Mouse (Mus musculus): ENCODE measurements around the gene Ttc33.

The Ttc33 gene

GRCm38 (mm10) chr15:5185366-5186292 is at the start of gene Ttc33:
TSS of gene Ttc33 (plus strand) at chr15:5185525.
- peak; percentile 59 for DNase-seq (ENCODE audit: low spot score)

DNA sequence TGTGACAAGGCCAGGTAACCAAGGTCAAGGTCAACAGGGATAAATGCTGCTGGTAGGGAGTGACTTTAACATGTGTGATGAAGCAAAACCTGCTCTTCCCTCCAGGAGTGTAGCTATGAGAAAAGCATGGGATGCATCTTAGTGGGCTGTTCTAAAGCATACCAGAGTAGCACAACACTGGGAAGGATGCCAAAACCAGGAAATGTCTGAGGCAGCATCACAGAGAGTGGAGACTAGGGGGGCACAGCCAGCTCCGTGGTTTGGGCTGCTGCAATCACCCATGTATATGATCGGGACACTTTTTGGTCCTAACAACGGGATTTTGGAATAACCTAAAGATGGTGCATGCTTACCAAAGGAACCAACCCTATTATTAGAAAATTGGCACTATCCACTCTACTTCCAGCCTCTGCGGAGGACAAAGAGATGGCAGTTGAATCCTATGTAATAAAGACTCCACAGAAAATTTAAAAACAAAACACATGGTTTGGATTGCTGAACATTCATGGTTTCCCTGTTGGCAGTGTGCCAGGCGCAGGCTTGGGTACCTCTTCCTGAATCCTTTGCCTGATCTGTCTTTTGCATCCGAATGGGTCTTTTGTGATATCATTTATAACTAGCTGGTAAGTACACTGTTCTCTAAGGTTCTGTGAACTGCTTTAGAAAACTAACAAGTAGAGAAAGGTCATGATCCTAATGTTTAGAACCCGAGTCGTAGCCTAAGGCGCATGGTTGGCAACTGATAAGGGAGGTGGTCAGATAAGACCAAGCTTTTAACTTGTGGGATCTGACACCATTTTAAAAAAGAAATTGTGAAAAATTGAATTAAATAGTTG is 47.1 kb upstream of the Ttc33 start:
- no peak for DNase-seq (ENCODE audit: low spot score)

- no peak for DNase-seq (ENCODE audit: low spot score)
These were observed 46.0 kb upstream of the Ttc33 start for GRCm38 (mm10) chr15:5139366-5139765.

GRCm38 (mm10) chr15:5139863-5140262 is 45.5 kb upstream of the Ttc33 start:
- no peak for DNase-seq (ENCODE audit: low spot score)

- DNase-seq (ENCODE audit: low spot score) = no peak
These were observed 45.0 kb upstream of the Ttc33 start for GRCm38 (mm10) chr15:5140357-5140756.

DNA sequence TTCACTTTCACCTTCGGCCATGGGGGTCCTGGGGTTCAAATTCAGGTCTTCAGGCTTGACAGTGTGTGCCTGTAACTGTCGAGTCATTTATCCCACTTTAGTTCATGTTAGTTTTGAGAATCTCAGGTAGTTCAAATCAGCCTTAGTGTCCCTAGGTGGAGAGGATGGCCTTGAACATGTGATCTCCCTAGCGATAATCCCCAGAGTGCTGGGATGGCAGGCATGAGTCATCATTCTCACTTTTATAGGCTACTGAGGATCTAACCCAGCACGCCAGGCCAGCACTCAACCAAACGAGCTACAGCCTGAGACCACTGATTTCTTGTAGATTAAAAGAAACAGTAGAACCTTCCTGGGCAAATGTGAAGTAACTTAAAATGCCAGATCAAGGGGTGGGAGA is 43.3 kb upstream of the Ttc33 start:
- DNase-seq (ENCODE audit: low spot score) = no peak

DNA sequence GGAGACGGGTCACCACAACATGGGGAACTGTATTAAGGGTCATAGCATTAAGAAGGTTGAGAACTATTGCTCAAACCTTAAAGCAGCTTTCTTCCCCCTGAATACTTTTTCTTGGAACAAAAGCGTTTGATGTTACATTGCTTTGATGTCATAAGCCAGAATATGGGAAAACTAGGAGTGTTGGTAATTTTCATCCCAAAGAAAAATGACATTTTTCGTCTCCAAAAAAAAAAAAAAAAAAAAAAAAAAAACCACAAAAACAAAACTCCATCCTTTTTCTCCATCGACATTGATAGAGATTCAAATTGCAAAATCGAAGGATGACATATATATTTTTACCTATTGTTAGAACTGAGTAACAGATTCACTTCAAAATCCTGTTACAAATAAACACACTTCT is 42.6 kb upstream of the Ttc33 start:
- DNase-seq (ENCODE audit: low spot score) = no peak

DNA sequence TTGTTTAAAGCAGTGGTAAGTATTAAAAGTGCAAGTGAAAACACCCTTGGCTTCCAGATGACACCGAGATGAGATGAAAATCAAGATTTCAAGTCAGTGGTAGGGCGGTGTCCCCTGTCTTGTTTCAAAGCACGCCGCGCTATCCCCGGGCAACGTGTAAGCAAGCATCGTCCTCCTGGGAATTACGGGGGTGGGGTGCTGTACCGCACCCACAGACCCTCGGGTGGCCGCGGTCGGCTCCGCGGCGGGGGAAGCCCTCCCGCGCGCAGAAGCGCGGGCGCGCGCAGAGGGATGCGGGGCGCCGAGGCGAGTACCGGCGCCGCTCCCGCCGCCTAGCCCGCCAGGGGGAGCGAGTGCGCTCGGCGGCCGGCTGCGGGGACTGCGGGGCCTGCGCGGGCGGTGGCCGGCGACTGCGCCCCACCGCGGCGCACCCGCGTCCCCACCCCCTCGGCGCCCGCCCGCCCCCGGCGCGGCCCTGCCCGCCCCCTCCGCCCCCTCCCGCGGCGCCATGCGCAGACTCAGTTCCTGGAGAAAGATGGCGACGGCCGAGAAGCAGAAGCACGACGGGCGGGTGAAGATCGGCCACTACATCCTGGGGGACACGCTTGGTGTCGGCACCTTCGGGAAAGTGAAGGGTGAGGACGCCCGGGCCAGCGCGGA is 41.8 kb upstream of the Ttc33 start, which contains the start of gene Prkaa1:
Gene Prkaa1, plus strand, starts transcription at position 501 of the 660 bp plus-strand sequence.
- peak; percentile 59 for DNase-seq (ENCODE audit: low spot score)

- no peak for DNase-seq (ENCODE audit: low spot score)
These were observed 41.1 kb upstream of the Ttc33 start for GRCm38 (mm10) chr15:5144021-5144778.

DNA sequence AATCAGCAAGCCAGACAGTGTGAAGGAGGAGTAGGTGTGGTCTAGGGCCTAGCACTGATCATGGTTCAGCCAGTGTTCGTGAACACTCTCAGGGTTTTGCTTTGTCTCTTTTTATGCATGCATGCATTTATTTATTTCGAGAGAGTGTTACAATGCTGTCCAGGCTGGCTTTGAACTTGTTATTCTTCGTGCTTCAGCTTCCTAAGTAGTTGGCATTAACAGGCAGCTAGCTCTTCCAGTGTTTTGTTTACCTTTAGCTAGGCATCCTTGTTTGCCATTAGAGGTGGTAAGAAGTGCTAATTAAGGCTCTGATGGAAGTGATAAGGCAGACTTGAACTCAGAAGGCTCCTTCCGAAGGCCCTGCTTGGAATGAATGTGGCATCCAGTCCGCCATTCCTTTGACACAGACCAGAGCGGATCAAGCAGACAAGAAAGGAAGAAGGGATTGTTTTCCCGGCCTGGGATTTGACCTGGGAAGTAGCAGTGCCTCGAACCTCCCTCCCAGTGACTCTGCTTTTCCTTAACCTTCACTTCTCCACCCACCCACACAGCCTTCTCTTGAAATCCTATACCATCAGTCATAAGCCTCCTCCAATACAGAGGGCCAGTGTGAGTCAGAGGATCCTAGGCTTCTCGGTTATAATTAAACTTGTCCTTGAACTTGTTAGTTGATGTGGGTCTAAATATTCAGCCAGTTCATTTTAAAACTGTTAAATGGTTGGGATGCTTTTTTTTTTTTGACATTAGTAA is 40.0 kb upstream of the Ttc33 start:
- DNase-seq (ENCODE audit: low spot score) = no peak

DNA sequence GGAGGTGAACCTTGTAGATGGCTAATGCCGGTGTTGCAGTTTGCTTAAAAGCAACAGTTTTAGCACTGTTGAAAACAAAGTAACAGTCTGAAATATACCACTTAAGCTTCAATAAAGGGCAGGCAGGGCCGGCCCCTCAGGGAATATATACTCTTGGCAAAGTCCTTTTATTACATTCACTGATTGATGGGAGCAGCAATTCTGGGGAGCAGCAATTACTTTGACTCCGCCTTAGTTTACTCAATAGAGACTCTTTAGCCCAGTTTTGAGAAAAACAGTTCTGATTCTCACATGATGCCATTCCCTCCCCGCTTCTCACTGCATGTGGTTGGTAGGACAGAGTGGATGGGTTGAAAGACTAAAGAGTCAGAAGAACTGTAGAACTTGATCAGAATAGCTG is 36.1 kb upstream of the Ttc33 start:
- no peak for DNase-seq (ENCODE audit: low spot score)

- DNase-seq (ENCODE audit: low spot score) = no peak
These were observed 33.2 kb upstream of the Ttc33 start for GRCm38 (mm10) chr15:5152171-5152570.

DNA sequence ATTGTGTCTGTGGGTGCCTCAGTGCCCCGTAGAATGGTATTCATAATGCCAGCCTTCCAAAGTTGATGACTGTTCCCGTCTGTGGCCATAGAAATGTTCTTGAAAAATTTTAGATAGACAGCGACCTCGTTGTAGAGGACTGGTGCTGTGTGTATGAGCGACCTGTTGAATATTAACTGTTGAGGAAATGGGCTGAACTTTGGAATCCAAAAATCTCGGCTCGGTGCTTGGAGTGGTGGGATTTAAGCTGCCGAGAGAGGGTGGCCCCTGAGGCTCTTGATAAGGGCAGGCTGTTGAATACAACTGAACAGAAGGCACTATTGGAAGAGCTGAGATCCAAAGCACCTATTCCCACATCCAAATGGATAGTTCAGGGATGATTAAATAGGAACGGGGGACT is 30.7 kb upstream of the Ttc33 start:
- no peak for DNase-seq (ENCODE audit: low spot score)

- DNase-seq (ENCODE audit: low spot score) = no peak
These were observed 30.2 kb upstream of the Ttc33 start for GRCm38 (mm10) chr15:5155093-5155492.

GRCm38 (mm10) chr15:5156355-5156754 is 29.0 kb upstream of the Ttc33 start:
- no peak for DNase-seq (ENCODE audit: low spot score)

DNA sequence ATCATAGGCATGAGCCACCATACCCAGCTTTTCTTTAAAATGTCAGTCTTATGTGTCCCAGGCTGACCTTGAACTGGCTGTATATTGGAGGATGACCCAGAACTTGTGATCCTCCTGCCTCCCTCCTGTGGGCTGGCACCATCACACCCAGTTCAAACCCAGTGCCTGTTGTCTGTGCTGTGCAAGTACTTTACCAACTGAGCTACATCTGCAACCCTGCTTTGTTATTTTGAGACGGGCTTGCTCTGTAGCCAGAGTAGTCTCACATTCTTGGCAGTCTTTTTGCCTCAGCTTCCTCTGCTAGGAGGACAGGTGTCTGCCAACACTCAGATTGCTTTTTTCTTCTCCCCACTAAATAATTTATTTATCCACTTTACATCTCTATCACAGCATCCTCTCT is 27.9 kb upstream of the Ttc33 start:
- DNase-seq (ENCODE audit: low spot score) = no peak

- no peak for DNase-seq (ENCODE audit: low spot score)
These were observed 26.5 kb upstream of the Ttc33 start for GRCm38 (mm10) chr15:5158827-5159226.

GRCm38 (mm10) chr15:5165121-5165773 is 20.1 kb upstream of the Ttc33 start:
- DNase-seq (ENCODE audit: low spot score) = no peak

- no peak for DNase-seq (ENCODE audit: low spot score)
These were observed 12.0 kb upstream of the Ttc33 start for GRCm38 (mm10) chr15:5173217-5173820.
